Mouse (Mus musculus) spleen, postnatal 4 days (tissue): ENCODE data around the gene Hus1b.
A peak's percentile ranks its signal among the peaks of the same experiment; 100 is the strongest.

Experiments used
- DNase-seq, 2 experiments: peaks; one replicate each; pipeline ENCODE4 v3.0.0; 2022; ENCODE audit warnings: low spot score in 2 of 2

Hus1b gene

GRCm38 (mm10) chr13:30949181-30949580 is 1.6 kb upstream of the Hus1b start:
- DNase-seq = no peak

GRCm38 (mm10) chr13:30947129-30947528 is 430 bp downstream of the Hus1b start:
- DNase-seq = peak; percentile 39 to 67

DNA sequence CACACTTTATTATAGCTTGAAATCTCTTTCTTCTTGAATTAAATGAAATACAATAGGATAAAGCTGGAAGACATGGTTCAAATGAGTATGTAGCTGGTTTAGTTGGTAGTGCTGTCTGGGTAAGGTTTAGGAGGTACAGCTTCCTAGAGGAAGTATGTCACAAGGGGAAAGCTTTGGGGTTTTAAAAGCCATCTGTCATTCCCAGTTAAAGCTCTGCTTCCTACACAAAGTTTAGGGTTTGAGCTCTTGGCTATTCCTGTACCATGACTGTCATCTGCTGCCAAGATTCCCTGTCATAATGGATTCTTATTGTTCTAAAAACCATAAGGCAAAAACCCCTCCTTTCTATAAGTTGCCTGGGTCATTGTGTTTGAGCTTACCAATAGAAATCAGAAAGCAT is 1.8 kb downstream of the Hus1b start:
- DNase-seq = no peak

- no peak for DNase-seq
These were observed 14.6 kb downstream of the Hus1b start for GRCm38 (mm10) chr13:30932972-30933371.

GRCm38 (mm10) chr13:30931613-30932012 is 15.9 kb downstream of the Hus1b start:
- DNase-seq = no peak

- no peak for DNase-seq
These were observed 18.4 kb downstream of the Hus1b start for GRCm38 (mm10) chr13:30929119-30929518.

DNA sequence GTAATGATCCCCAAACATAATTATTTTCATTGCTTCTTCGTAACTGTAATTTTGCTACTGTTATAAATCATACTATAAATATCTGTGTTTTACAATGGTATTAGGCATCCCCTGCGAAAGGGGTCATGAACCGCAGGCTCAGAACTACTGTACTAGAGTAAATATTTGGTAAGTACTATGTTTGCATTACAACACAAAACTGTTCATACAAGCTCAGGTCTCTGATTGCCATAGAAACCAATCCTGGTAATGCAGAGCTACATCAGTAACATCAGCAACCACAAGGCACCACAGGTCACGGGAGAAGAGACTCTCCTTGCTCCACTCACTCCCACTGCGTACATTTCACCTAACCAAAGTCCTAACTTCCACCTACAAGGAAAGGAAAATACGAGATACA is 23.3 kb downstream of the Hus1b start:
- DNase-seq = no peak

GRCm38 (mm10) chr13:30921914-30922313 is 25.6 kb downstream of the Hus1b start:
- no peak for DNase-seq

DNA sequence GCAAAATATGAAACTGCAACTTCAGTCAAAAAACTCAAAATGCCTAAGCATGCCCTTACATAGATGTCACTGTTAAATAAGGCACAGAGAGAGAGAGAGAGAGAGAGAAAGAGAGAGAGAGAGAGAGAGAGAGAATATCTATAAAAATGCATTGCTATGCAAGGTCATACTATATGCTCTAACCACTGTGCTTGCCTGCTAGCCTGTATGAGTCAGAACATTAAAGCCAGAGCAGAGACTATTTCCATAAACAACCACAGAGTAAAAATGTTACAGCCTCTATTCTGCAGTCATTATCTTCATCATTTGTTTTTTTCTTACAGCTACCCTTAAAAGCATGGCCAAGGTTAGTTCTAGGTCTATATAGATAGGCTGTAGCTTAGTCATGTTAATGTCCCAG is 33.8 kb downstream of the Hus1b start:
- DNase-seq = no peak

DNA sequence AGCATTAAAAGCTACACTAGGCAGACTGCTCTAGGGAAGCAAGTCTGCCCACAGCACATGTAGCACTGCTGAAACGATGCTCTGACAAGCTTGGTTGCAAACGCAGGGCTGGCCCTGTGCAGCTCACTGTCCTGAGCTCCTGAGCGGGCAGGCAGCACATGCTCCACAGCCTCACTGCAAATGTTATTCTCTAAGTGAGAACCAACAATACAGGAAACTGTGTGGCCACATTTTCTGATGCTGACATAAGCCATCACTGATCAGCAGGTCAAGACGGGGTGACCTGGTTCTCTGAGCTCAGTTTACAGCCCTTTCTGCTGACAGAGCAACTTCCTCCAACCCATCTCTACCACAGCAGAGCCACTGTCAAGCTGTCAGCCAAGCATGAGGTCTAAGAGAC is 34.5 kb downstream of the Hus1b start:
- DNase-seq = peak in 1 of 2 experiments; percentile 46

DNA sequence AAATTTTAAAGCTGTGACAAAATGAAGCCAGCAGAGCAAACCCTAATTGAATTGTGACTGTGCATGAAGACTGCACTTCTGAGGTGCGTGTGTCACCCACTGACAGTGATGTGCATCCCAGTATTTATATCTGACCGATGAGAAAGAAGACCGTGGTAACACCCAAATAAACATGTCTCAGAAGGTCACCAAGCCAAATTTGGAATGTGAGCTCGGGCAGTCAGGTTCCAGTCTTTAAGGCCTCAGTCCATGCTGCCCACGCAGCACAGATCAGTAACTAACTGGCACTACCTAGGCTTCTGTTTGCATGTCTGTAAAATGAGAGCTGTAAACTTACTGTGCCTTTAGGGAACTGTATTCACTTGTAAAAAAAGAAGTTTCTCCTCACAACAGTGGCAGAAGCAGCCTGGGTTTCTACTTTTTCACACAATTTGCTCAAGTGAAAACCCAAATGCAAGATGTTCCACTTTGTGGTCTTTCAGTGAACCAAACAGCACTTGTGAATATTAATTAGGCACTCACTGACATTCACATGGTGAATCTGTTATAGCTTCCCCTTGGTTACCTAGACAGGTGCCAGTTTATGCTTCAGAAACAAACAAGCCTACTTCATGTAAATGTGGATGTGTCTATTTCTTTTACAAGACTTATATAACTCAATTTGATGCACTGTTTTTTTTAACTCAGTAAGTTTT is 35.5 kb downstream of the Hus1b start:
- peak in 1 of 2 experiments; percentile 34 for DNase-seq

- DNase-seq = peak in 1 of 2 experiments; percentile 47
These were observed 36.7 kb downstream of the Hus1b start for GRCm38 (mm10) chr13:30910889-30911288.

- DNase-seq = no peak
These were observed 45.3 kb downstream of the Hus1b start for GRCm38 (mm10) chr13:30902286-30902685.

DNA sequence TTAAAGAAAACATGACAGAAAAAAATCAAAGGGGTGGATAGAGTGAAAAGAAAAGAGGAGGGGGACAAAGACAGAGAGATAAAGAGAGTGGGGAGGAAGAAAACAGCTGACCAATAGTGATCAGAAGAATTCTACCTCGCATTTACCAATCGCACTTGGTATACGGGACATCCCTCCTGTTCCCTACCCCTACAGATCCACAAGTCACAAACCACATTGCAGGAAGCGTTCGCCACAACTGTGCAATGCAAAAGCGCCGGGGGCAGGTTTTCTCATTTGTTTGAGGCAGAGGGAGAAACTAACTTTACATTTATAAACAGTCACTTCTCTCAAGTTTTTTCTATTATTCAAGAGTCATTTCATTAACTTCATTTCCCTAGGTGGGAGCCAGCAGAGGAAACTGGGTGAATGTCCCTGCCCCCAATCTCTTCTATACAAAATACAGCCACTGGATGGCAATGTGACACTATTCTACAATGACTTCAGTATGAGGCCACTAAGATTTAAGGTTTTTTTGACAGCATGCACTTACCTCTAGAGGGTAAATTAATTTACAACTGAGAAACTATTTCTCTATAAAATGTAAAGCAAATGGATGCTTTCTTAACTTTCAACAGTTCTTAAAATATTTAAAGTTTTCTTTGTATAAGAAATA is 46.0 kb downstream of the Hus1b start:
- no peak for DNase-seq
